Mouse (Mus musculus): ENCODE data around the gene Zfp90. TPM values are rescaled to one million over a fixed set of nuclear protein-coding genes. Genes with fewer than 3 reads are reported as not detected.

Zfp90 gene
- polyA plus RNA-seq, 1 experiment = 3.9 TPM

DNA sequence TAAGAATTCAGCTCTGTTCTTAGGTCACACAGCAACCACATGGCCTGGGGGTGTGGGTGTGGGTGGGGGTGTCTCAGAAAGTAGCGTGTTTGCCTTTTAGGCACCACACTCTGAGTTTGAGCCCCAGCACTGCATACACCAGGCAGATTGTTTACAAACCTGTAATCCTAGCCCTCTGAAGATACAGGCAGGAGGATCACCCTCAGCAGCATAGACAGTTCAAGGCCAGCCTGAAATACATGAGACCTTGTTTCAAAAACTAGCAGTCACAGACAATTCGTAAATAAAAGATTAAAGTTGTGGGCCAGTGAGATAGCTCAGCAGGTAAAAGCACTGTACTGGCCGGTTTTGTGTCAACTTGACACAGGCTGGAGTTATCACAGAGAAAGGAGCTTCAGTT lies 25.0 kb downstream of the Zfp90 start:
- Histone ChIP-seq H3K36me3 (ENCODE audit: control insufficient read depth, insufficient read depth) (no peaks in the 10 kb centered on the region), H3K4me2 (ENCODE audit: low read depth) (no peak overlapping the region), H3K27me3 (ENCODE audit: control insufficient read depth, insufficient read depth, insufficient read length) (no peaks in the 10 kb centered on the region), H3K79me2 (ENCODE audit: control insufficient read depth, insufficient read depth) (no peaks in the 10 kb centered on the region), H3K4me3 (no peak overlapping the region), H3ac (ENCODE audit: control insufficient read depth, insufficient read length) (no peak overlapping the region)
- TF ChIP-seq POLR2A (IDR thresholded peaks at IDR 0.05; ENCODE audit: insufficient read length, low read depth) (no peak), TCF3 (IDR thresholded peaks at IDR 0.05; ENCODE audit: insufficient read length, low read depth) (no peak), E2F4 (IDR thresholded peaks at IDR 0.05; ENCODE audit: insufficient read depth) (no peak), MYOD1 (IDR thresholded peaks at IDR 0.05; ENCODE audit: control insufficient read depth in 1 of 3, insufficient read length in 2 of 3, low read depth in 2 of 3) (no peak), TCF12 (IDR thresholded peaks at IDR 0.05; ENCODE audit: insufficient read depth, poor library complexity, severe bottlenecking) (no peak), MAX (IDR thresholded peaks at IDR 0.05; ENCODE audit: low read depth) (no peak), POLR2AphosphoS2 (IDR thresholded peaks at IDR 0.05; ENCODE audit: insufficient read length, low read depth) (no peak), USF1 (IDR thresholded peaks at IDR 0.05; ENCODE audit: low read depth) (no peak), MYOG (IDR thresholded peaks at IDR 0.05; ENCODE audit: control insufficient read depth in 1 of 3, insufficient read depth in 1 of 3, insufficient read length in 2 of 3, low read depth in 2 of 3) (no peak), CEBPB (IDR thresholded peaks at IDR 0.05; ENCODE audit: insufficient read depth, poor library complexity, severe bottlenecking) (no peak), SRF (IDR thresholded peaks at IDR 0.05; ENCODE audit: control insufficient read depth, insufficient read length, low read depth) (no peak), REST (IDR thresholded peaks at IDR 0.05; ENCODE audit: insufficient read depth, insufficient read length) (no peak)

GRCm38 (mm10) chr8:106442740-106443139 lies 27.6 kb downstream of the Zfp90 start:
- Histone ChIP-seq H3K4me3 (no peak overlapping the region), H3K4me2 (ENCODE audit: low read depth) (no peak overlapping the region), H3K36me3 (ENCODE audit: control insufficient read depth, insufficient read depth) (no peaks in the 10 kb centered on the region), H3K79me2 (ENCODE audit: control insufficient read depth, insufficient read depth) (no peaks in the 10 kb centered on the region), H3ac (ENCODE audit: control insufficient read depth, insufficient read length) (no peak overlapping the region), H3K27me3 (ENCODE audit: control insufficient read depth, insufficient read depth, insufficient read length) (no peaks in the 10 kb centered on the region)
- TF ChIP-seq USF1 (IDR thresholded peaks at IDR 0.05; ENCODE audit: low read depth) (no peak), REST (IDR thresholded peaks at IDR 0.05; ENCODE audit: insufficient read depth, insufficient read length) (no peak), E2F4 (IDR thresholded peaks at IDR 0.05; ENCODE audit: insufficient read depth) (no peak)

GRCm38 (mm10) chr8:106451301-106452085 lies 36.4 kb downstream of the Zfp90 start:
- Histone ChIP-seq H3K4me3 (no peak overlapping the region), H3K36me3 (ENCODE audit: control insufficient read depth, insufficient read depth) (no peaks in the 10 kb centered on the region), H3ac (ENCODE audit: control insufficient read depth, insufficient read length) (no peak overlapping the region), H3K79me2 (ENCODE audit: control insufficient read depth, insufficient read depth) (no peaks in the 10 kb centered on the region), H3K4me2 (ENCODE audit: low read depth) (no peak overlapping the region), H3K27me3 (ENCODE audit: control insufficient read depth, insufficient read depth, insufficient read length) (no peaks in the 10 kb centered on the region)
- TF ChIP-seq MYOG (IDR thresholded peaks at IDR 0.05; ENCODE audit: control insufficient read depth in 1 of 3, insufficient read depth in 1 of 3, insufficient read length in 2 of 3, low read depth in 2 of 3) = no peak
- TF ChIP-seq REST (IDR thresholded peaks at IDR 0.05; ENCODE audit: insufficient read depth, insufficient read length) = no peak
- no peak for TF ChIP-seq E2F4 (IDR thresholded peaks at IDR 0.05; ENCODE audit: insufficient read depth)
- TF ChIP-seq SRF (IDR thresholded peaks at IDR 0.05; ENCODE audit: control insufficient read depth, insufficient read length, low read depth) = no peak
- TF ChIP-seq USF1 (IDR thresholded peaks at IDR 0.05; ENCODE audit: low read depth) = no peak

DNA sequence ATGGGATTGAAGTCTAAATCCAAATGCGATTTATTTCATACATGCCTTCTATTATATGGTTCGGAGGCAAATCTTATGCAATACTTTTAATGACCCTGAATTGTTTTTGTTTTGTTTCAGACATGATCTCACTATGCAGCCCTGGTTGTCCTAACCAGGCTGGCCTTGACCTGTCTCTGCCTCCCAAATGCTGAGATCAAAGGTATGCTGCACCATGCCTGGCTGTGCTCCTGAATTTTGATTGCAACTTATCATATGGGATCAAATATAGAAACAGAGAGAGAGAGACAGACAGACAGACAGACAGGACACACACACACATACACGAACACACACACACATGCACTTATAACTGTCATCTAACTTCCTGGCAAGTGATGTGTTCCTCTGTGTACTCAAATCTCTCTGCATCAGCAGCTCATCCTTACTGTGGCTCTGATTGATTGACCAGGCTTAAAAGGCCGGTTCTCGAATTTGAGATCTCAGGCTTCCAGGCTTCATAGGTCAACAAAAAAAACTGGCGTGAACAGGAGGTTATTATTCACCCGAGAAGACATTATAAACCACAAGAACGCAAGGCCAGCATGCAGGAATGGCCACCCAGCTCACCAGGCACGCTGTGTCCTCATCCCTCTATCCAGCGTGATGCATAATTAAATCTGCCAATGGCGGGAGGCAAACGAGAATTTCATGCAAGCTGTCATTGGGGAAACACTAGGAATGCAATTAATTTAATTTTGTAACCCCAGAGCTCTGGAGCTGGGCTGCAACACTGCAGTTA lies 37.8 kb downstream of the Zfp90 start:
- no peaks in the 10 kb centered on the region for H3K36me3 ChIP-seq (ENCODE audit: control insufficient read depth, insufficient read depth)
- H3K79me2 ChIP-seq (ENCODE audit: control insufficient read depth, insufficient read depth) = no peaks in the 10 kb centered on the region
- no peak overlapping the region for H3ac ChIP-seq (ENCODE audit: control insufficient read depth, insufficient read length)
- no peak overlapping the region for H3K4me2 ChIP-seq (ENCODE audit: low read depth)
- H3K4me3 ChIP-seq = no peak overlapping the region
- no peaks in the 10 kb centered on the region for H3K27me3 ChIP-seq (ENCODE audit: control insufficient read depth, insufficient read depth, insufficient read length)
- TF ChIP-seq CEBPB (IDR thresholded peaks at IDR 0.05; ENCODE audit: insufficient read depth, poor library complexity, severe bottlenecking) = no peak
- TF ChIP-seq MAX (IDR thresholded peaks at IDR 0.05; ENCODE audit: low read depth) = no peak
- TF ChIP-seq MYOG (IDR thresholded peaks at IDR 0.05; ENCODE audit: control insufficient read depth in 1 of 3, insufficient read depth in 1 of 3, insufficient read length in 2 of 3, low read depth in 2 of 3) = no peak
- no peak for TF ChIP-seq E2F4 (IDR thresholded peaks at IDR 0.05; ENCODE audit: insufficient read depth)
- TF ChIP-seq TCF12 (IDR thresholded peaks at IDR 0.05; ENCODE audit: insufficient read depth, poor library complexity, severe bottlenecking) = no peak
- no peak for TF ChIP-seq POLR2AphosphoS2 (IDR thresholded peaks at IDR 0.05; ENCODE audit: insufficient read length, low read depth)
- TF ChIP-seq MYOD1 (IDR thresholded peaks at IDR 0.05; ENCODE audit: control insufficient read depth in 1 of 3, insufficient read length in 2 of 3, low read depth in 2 of 3) = no peak
- TF ChIP-seq USF1 (IDR thresholded peaks at IDR 0.05; ENCODE audit: low read depth) = no peak
- TF ChIP-seq POLR2A (IDR thresholded peaks at IDR 0.05; ENCODE audit: insufficient read length, low read depth) = no peak
- TF ChIP-seq TCF3 (IDR thresholded peaks at IDR 0.05; ENCODE audit: insufficient read length, low read depth) = no peak
- no peak for TF ChIP-seq REST (IDR thresholded peaks at IDR 0.05; ENCODE audit: insufficient read depth, insufficient read length)
- no peak for TF ChIP-seq SRF (IDR thresholded peaks at IDR 0.05; ENCODE audit: control insufficient read depth, insufficient read length, low read depth)

All from myocyte (in vitro differentiated cells).